Mouse (Mus musculus) limb, embryonic 14.5 days (tissue): ENCODE results near the gene Trappc2l. TPM values are rescaled to one million over a fixed set of nuclear protein-coding genes. Genes with fewer than 3 reads are reported as not detected.
A peak's percentile ranks its signal among the peaks of the same experiment; 100 is the strongest.

Experiments
- ATAC-seq: fragments of 200-750 bp; cut with Nextera tagmentation; 2 replicates; pipeline ENCODE4 v1.8.0; 2017; ENCODE audit warnings: low read depth, moderate number of reproducible peaks, moderate TSS enrichment; ENCODE audit not compliant: low FRiP score
- DNase-seq: peaks from one replicate; pipeline ENCODE4 v3.0.0-alpha.2; 2015; ENCODE audit warnings: low spot score
- H3K27ac ChIP-seq: fragments of 300-500 bp; sonication (generic); replicated peaks from 2 replicates; pipeline ENCODE4 v1.5.1; 2014; ENCODE audit warnings: low read depth, mild to moderate bottlenecking, low read length, moderate library complexity, mixed read lengths
- H3K27me3 ChIP-seq: fragments of 300-500 bp; sonication (generic); 2 replicates; pipeline ENCODE4 v1.6.1; 2014; ENCODE audit warnings: low read length, mixed read lengths; ENCODE audit not compliant: control insufficient read depth, insufficient read depth
- H3K36me3 ChIP-seq: fragments of 300-500 bp; sonication (generic); 2 replicates; pipeline ENCODE4 v1.6.1; 2014; ENCODE audit warnings: mild to moderate bottlenecking, low read length, moderate library complexity, mixed read lengths; ENCODE audit not compliant: control insufficient read depth, insufficient read depth
- H3K4me1 ChIP-seq: fragments of 300-500 bp; sonication (generic); 2 replicates; pipeline ENCODE4 v1.6.1; 2014; ENCODE audit warnings: antibody characterized with exemption, low read length, mixed read lengths; ENCODE audit not compliant: control insufficient read depth, insufficient read depth
- H3K4me2 ChIP-seq: fragments of 300-500 bp; sonication (generic); replicated peaks from 2 replicates; pipeline ENCODE4 v1.6.1; 2014; ENCODE audit warnings: low read depth, mild to moderate bottlenecking, low read length, moderate library complexity; ENCODE audit not compliant: severe bottlenecking
- H3K4me3 ChIP-seq: fragments of 300-500 bp; sonication (generic); replicated peaks from 2 replicates; pipeline ENCODE4 v1.5.1; 2014; ENCODE audit warnings: low read length
- H3K9ac ChIP-seq: fragments of 300-500 bp; sonication (generic); 2 replicates; pipeline ENCODE4 v1.6.1; 2014; ENCODE audit warnings: mild to moderate bottlenecking, low read depth, low read length, moderate library complexity; ENCODE audit not compliant: severe bottlenecking
- H3K9me3 ChIP-seq: fragments of 300-500 bp; sonication (generic); 2 replicates; pipeline ENCODE4 v1.6.1; 2016; ENCODE audit warnings: low read length; ENCODE audit not compliant: control insufficient read depth
- POLR2A ChIP-seq: fragments of 200-500 bp; IDR thresholded peaks from 2 replicates; pipeline ENCODE4 v1.8.0; 2012; ENCODE audit warnings: inconsistent platforms, mild to moderate bottlenecking, moderate library complexity, borderline replicate concordance; ENCODE audit not compliant: insufficient read depth, insufficient read length; ENCODE audit errors: extremely low read depth
- WGBS: fragments of 180-500 bp; shearing (Covaris S2); extraction: QIAGEN DNeasy Blood & Tissue Kit; methylation state at CpG from one replicate; pipeline ENCODE4 v1.1.7; 2014; 5-methylcytosine and 5-hydroxymethylcytosine counted together
- polyA plus RNA-seq, 2 experiments: library from polyadenylated mRNA; depleted of rRNA in 1 of 2; stranded (reverse) in 1 of 2; unstranded in 1 of 2; fragments of >200 nt; fragmentation: Nextera tagmentation in 1 of 2; extraction: Ambion mirVana in 1 of 2; gene quantifications; 2 replicates each; pipeline versions ENCODE4 v1.2.1 to v1.2.3; 2012 to 2014

Trappc2l gene
- polyA plus RNA-seq, 2 experiments: 70.2 to 129 TPM

DNA sequence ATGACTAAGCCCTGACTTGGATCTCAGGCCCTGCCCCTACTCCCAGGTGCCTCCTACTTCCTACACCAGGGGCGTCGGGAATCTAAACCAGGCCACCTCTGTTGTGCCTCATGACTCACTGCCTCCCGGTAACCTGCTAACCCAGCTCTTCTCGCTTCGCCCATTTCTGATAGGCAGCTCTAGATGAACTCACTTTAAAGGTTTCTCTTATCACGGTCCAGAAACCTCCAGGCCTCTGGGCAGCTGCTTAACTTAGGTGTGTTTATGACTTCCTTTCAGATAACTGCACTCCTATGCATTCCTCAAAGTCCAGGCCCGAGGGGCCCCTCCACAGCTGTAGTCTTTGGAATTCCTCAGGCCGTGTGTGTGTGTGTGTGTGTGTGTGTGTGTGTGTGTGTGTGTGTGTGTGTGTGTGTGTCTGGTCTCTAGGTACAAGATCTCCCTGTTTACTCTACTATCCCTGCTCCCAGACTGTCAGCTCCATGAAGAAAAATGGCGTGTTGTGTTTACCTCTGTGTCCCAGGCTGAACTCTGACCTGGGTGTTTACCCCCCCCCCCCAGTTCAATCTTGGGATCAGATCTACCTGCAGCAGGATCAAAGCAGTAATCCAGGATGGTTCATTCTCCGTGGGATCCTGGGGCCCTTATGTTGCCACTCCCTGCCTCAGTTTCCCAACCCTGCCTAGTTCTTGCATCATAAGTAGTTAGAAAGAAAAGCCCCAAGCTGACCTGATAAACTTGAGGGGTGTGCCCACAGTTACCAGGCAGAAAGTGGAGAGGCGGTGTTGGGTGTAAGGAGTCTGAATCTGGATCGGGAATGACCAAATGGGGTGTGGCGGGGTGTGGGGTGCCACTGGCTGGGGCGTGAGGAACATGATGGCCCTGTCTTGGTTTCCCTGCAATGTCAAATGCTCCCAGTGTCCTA lies 24.7 kb downstream of the Trappc2l start:
- Histone ChIP-seq H3K4me2 (no peak overlapping the region), H3K4me3 (no peak overlapping the region), H3K9ac (no peak overlapping the region), H3K9me3 (no peaks in the 10 kb centered on the region), H3K27ac (no peak overlapping the region), H3K27me3 (no peaks in the 10 kb centered on the region), H3K4me1 (peaks cover 23% of the 10 kb centered on the region; the same call in 1 of the 2 replicates), H3K36me3 (peaks cover 10% of the 10 kb centered on the region; the same call in 1 of the 2 replicates)
- no peak for ATAC-seq
- TF ChIP-seq POLR2A: no peak
- DNase-seq: peak; percentile 23
- WGBS: 42% methylated on average over 14 of the region's 14 CpGs

DNA sequence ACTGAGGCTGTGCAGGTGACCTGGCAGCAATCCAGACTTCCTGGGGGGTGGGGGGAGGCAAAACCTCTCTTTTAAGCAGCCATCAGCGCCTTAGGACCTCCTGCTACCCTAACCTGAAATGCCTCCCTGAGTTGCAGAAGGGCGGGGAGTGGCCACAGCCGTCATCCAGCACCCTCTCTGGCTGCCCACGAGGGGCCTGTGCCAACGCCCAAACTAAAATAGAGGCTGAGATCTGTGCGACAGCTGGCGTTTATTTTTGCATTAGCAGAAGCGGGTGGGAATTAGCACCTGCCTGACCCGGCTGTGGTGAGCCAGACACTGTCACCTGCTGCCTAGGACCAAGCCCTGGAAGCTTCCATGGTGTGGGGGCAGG lies 25.3 kb downstream of the Trappc2l start:
- no peak for TF ChIP-seq POLR2A
- DNase-seq: peak; percentile 31
- no peak overlapping the region for H3K9ac ChIP-seq
- ATAC-seq: 0 out of 2 replicates have a peak, but pooled peaks have one; percentile 16
- 55% methylated on average over 9 of the region's 9 CpGs for WGBS
- H3K9me3 ChIP-seq: no peaks in the 10 kb centered on the region
- H3K4me2 ChIP-seq: no peak overlapping the region
- no peak overlapping the region for H3K4me3 ChIP-seq
- no peaks in the 10 kb centered on the region for H3K27me3 ChIP-seq
- H3K36me3 ChIP-seq: peaks cover 10% of the 10 kb centered on the region; the same call in 1 of the 2 replicates
- no peak overlapping the region for H3K27ac ChIP-seq
- H3K4me1 ChIP-seq: peaks cover 23% of the 10 kb centered on the region; the same call in 1 of the 2 replicates

DNA sequence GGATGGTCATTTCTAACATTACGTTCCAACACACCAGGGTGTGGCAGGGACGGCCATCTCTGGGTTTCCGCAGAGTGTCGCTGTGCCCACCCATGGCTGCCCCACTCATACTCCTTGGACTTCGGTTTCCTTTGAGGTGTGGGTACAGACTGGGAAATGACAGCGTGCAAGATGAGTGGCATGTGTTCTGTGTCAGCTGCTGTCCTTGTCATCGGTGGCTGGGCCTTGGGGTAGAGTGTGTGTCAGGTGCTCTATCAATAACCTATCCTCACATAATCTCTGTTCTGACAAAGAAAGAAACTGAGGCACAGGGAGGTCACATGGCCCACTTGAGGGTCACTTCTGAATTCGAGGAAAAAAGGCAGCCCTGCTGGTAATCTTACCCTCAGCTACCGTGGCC lies 25.8 kb downstream of the Trappc2l start:
- Histone ChIP-seq H3K36me3 (peaks cover 10% of the 10 kb centered on the region; the same call in 1 of the 2 replicates), H3K9me3 (no peaks in the 10 kb centered on the region), H3K4me1 (peaks cover 23% of the 10 kb centered on the region; the same call in 1 of the 2 replicates), H3K4me3 (no peak overlapping the region), H3K27me3 (no peaks in the 10 kb centered on the region), H3K9ac (no peak overlapping the region), H3K27ac (no peak overlapping the region), H3K4me2 (no peak overlapping the region)
- WGBS: 89% methylated on average over 9 of the region's 9 CpGs
- ATAC-seq (no peak), DNase-seq (no peak)
- TF ChIP-seq POLR2A: no peak

DNA sequence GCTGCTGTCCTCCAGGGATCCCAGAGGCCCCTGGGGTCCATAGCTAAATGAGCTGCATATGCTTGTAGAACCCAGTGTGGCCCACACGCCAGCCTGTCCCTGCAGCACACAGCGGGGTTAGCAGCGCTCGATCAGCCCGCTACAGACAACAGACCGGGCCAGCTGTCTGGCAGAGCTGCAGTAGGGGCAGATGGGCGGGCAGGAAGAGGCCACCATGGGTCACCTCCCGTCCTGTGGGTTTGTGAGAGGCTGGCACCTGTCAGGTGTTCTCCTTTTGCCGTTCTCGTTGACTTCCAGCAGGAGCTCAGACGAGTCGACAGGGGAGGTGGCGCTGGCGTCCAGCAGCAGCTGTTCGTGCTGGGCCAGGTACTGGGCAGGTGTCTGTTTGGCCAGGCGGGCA lies 27.2 kb downstream of the Trappc2l start:
- ATAC-seq: no peak
- Histone ChIP-seq H3K4me2 (no peak overlapping the region), H3K4me3 (no peak overlapping the region), H3K36me3 (peaks cover 2% of the 10 kb centered on the region; the same call in 1 of the 2 replicates), H3K9me3 (no peaks in the 10 kb centered on the region), H3K27ac (no peak overlapping the region), H3K27me3 (no peaks in the 10 kb centered on the region), H3K4me1 (peaks cover 23% of the 10 kb centered on the region; the same call in 1 of the 2 replicates), H3K9ac (no peak overlapping the region)
- no peak for DNase-seq
- TF ChIP-seq POLR2A: no peak
- 69% methylated on average over 16 of the region's 16 CpGs for WGBS

DNA sequence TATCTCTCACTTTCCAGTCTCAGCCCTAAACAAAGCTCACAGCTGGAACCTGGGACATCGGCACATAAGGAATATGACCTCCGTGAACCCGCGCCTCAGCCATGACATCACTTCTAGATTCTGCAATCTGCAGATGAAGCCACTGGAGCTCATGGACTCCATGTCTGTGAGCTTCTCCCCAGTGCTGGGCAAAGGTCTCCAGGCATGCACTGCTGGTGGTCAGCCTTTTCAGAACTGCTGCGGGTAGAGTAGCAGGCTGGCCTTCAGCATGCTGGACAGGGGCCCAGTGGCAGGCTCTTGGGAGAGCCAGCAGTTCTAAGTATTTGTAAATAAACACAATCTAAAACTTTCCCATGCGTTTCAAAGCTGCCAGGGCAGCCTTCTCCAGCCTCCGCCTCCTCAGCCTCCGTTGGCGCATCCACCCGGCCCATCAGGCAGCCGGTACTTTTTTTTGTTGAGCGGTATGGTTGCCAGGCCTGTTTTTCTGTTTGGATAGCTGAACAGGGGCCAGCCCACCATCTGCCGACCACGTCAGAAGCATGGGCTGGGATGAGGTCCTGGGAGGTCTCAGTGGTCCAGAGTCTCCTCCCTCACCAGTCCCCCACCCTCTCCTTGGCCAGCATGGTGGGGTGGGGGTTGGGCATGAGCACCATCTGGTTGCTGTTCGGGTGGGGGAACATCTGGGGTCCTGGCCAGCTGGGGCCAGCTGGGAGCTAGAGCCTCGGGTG lies 28.2 kb downstream of the Trappc2l start:
- WGBS: 29% methylated on average over 16 of the region's 16 CpGs
- Histone ChIP-seq H3K4me2 (no peak overlapping the region), H3K27me3 (no peaks in the 10 kb centered on the region), H3K27ac (no peak overlapping the region), H3K4me1 (peaks cover 23% of the 10 kb centered on the region; the same call in 1 of the 2 replicates), H3K36me3 (no peaks in the 10 kb centered on the region), H3K4me3 (no peak overlapping the region), H3K9me3 (no peaks in the 10 kb centered on the region), H3K9ac (no peak overlapping the region)
- no peak for TF ChIP-seq POLR2A
- ATAC-seq (peak; percentile 53), DNase-seq (peak; percentile 72)
